Mouse (Mus musculus): ENCODE data around the gene Pcp4l1.

GRCm38 (mm10) chr1:171229750-171230149 lies 33.7 kb upstream of the Pcp4l1 start:
- TF ChIP-seq CTCF (IDR thresholded peaks at IDR 0.05; ENCODE audit: control insufficient read depth, insufficient read depth, low read length) = no peak
- TF ChIP-seq POLR2A (IDR thresholded peaks at IDR 0.05; ENCODE audit: borderline replicate concordance, control insufficient read depth, low read depth, low read length) = no peak
